Mouse (Mus musculus): ENCODE results near the gene Tm7sf2. TPM values are rescaled to one million over a fixed set of nuclear protein-coding genes. Genes with fewer than 3 reads are reported as not detected.

The Tm7sf2 gene
- 21.7 and 24.6 TPM in 2 replicates for polyA plus RNA-seq (2015; fragmentation: Nextera tagmentation; extraction: Ambion mirVana)

DNA sequence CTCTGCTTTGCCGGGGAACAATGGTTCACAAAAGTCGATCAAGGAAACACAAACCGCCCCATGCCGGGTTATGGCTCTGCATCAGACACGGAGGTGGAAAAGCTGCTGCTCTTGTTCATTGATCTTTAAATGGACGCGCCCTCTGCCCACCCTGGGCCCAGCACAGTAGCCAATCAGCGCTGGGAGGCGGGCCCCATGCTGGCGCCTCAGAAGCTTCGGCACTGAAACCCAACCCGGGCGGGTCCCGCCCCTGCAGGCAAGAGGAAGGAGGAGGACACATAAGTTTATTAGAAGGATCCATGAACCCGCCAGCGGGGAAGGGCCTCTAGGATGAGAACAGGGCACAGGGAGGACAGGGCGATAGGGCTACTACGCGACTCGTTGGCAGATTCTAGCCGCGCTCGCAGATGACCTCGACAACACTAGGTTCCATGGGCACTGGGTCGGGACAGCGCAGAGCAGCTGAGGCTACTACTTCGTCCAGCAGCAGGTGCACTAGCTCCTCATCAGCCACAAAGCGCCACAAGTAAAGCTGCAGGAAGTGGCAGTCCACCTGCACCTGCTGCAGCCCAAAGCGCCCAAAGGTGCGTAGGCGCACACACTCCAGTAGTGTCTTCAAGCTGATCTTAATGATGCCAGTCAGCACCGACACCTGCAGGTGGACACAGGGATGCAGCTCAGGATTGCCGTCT lies at the start of gene Tm7sf2:
Tm7sf2 (minus strand) TSS at position 650 of the 692 bp plus-strand sequence.
- peak; percentile 91 for ATAC-seq (ENCODE audit: insufficient number of reproducible peaks, low FRiP score, low TSS enrichment, low read depth)
- Histone ChIP-seq H3K4me1 (peaks cover 28% of the 10 kb centered on the region), H3K27ac (replicated peaks) (peak within 1 kb of the TSS; percentile 76), H3K36me3 (peaks cover 37% of the 10 kb centered on the region), H3K9me3 (replicated peaks) (no peaks in the 10 kb centered on the region), H3K27me3 (no peaks in the 10 kb centered on the region), H3K9ac (peak within 1 kb of the TSS; percentile 42), H3K4me2 (replicated peaks) (peak within 1 kb of the TSS; percentile 96), H3K4me3 (replicated peaks) (peak within 1 kb of the TSS; percentile 49)
- WGBS, result 10% methylated on average over 33 of the region's 33 CpGs

DNA sequence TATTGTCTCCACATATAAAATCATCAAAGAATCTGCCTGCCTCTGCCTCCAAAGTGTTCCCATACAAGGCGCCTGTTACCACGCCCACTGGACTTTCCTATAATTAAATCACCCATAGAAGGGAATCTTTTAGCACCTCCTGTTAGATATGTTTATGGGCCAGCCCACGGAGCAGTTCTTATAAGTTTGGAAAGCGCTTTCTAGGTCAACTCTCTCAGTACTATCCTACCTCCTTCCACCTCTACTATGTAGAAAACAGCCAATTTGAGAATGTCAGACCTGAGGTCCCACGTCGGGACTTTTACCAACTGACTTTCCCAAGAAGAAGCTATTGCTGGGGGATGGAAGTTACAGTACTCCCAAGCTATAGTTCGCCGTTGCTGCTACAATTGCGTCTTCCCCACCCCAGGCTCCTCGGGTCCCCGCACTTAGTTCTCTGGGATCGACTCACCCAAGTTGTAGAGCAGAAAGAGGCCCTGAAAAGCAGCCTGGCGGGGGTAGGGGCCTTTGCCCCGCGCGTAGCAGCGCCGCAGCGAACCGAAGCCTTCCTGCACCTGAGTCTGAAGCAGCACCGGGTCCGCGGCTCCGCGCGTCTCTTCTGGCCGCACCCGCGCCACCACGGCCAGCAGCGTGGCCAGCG lies 49.3 kb upstream of the Tm7sf2 start:
- peaks cover 35% of the 10 kb centered on the region for H3K36me3 ChIP-seq
- 4% methylated on average over 32 of the region's 32 CpGs for WGBS
- H3K4me1 ChIP-seq, result peaks cover 25% of the 10 kb centered on the region
- ATAC-seq (ENCODE audit: insufficient number of reproducible peaks, low FRiP score, low TSS enrichment, low read depth), result no peak; the same call in 1 of the 2 replicates
- H3K4me2 ChIP-seq (replicated peaks), result peak overlapping the region; percentile 82
- peak overlapping the region; percentile 73 for H3K4me3 ChIP-seq (replicated peaks)
- no peaks in the 10 kb centered on the region for H3K9me3 ChIP-seq (replicated peaks)
- peak overlapping the region; percentile 97 for H3K27ac ChIP-seq (replicated peaks)
- no peaks in the 10 kb centered on the region for H3K27me3 ChIP-seq
- H3K9ac ChIP-seq, result peak overlapping the region; percentile 72

DNA sequence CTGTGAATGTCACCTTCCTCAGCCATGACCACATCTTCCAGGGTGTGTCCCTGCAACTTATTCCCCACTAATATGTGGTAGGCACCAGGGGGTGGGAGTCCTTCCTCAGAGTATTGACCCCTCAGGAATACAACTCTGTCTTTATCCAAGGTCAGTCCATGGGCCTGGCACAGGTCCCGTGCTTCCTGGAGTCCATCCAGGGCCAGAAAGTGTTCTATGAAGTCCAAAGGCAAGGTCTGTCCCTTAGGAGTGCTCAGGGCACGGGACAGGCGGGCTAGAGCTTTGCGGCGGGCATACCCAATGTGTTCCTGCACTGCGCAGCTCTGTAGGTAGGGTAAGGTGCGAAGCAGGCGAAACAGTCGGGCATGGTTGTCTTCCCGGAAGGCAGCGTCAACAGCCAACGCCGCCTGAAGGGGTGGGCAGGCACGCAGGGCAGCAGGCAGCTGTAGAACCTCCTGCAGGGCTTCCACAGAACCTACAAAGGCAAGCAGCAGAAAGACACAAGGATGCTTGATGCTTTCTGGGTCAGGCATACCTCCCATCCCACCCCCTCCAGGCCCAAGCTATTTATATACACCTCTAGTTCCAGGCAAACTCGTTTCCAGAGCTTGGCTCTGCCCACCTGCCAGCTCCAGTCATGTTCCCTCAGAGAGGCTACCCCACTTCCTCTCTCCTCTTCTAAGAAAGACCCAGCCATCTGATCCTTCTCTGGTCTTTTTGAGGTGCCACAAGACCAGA lies 48.1 kb upstream of the Tm7sf2 start:
- Histone ChIP-seq H3K36me3 (peaks cover 34% of the 10 kb centered on the region), H3K4me3 (replicated peaks) (peak overlapping the region; percentile 73; the same call in 1 of the 2 replicates), H3K9me3 (replicated peaks) (no peaks in the 10 kb centered on the region), H3K27ac (replicated peaks) (no peak overlapping the region), H3K9ac (no peak overlapping the region), H3K4me1 (peaks cover 25% of the 10 kb centered on the region), H3K4me2 (replicated peaks) (peak overlapping the region; percentile 82; the same call in 1 of the 2 replicates), H3K27me3 (no peaks in the 10 kb centered on the region)
- 89% methylated on average over 15 of the region's 15 CpGs for WGBS
- ATAC-seq (ENCODE audit: insufficient number of reproducible peaks, low FRiP score, low TSS enrichment, low read depth), result no peak

DNA sequence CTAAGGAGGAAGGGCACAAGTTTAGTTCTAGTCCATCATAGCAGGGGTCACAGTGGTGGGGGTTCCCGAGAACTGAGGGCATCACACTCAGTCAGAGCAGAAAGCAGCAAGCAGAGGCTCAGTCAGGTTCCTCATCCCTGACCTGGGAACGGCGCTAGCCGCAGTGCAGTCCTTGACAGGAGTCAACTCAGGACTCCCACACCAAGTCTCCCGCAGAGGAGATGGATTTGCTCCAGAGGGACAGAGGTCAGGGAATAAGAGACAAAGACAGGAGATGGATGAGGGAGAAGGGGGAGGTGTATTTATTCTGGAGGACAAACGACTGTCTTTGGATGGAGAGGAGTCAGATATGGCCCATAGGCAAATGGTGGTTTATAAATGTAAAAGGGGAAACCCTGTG lies 44.9 kb upstream of the Tm7sf2 start:
- WGBS, result 74% methylated on average over 6 of the region's 6 CpGs
- no peak overlapping the region for H3K4me3 ChIP-seq (replicated peaks)
- peaks cover 18% of the 10 kb centered on the region for H3K4me1 ChIP-seq
- H3K9me3 ChIP-seq (replicated peaks), result no peaks in the 10 kb centered on the region
- no peak overlapping the region for H3K4me2 ChIP-seq (replicated peaks)
- no peak overlapping the region for H3K9ac ChIP-seq
- H3K27ac ChIP-seq (replicated peaks), result no peak overlapping the region
- H3K36me3 ChIP-seq, result peaks cover 25% of the 10 kb centered on the region
- ATAC-seq (ENCODE audit: insufficient number of reproducible peaks, low FRiP score, low TSS enrichment, low read depth), result no peak
- H3K27me3 ChIP-seq, result no peaks in the 10 kb centered on the region

DNA sequence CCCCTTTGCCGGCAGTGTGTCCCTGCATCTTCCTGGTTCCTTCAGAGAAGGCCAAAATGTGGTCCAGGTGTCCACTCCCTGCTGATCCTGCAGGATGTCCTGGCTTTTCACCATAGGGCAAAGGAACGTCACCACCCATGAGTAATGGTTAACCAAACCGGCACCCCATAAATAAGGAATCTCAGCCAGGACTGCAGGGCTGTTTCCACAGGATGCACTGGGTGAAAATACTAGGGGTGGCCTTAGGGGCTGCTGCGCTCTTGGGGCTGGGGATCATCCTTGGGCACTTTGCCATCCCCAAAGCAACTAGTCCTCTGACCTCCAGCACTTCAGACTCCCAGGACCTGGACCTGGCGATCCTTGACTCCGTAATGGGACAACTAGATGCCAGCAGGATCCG lies 37.4 kb upstream of the Tm7sf2 start, which contains the start of gene Naaladl1:
Naaladl1 (plus strand) TSS at position 197 of the 400 bp plus-strand sequence.
- H3K27ac ChIP-seq (replicated peaks), result no peak within 1 kb of the TSS
- H3K27me3 ChIP-seq, result no peaks in the 10 kb centered on the region
- H3K4me1 ChIP-seq, result no peaks in the 10 kb centered on the region
- H3K4me2 ChIP-seq (replicated peaks), result no peak within 1 kb of the TSS
- H3K4me3 ChIP-seq (replicated peaks), result no peak within 1 kb of the TSS
- no peaks in the 10 kb centered on the region for H3K9me3 ChIP-seq (replicated peaks)
- no peak within 1 kb of the TSS for H3K9ac ChIP-seq
- ATAC-seq (ENCODE audit: insufficient number of reproducible peaks, low FRiP score, low TSS enrichment, low read depth), result no peak
- 88% methylated on average over 7 of the region's 7 CpGs for WGBS
- H3K36me3 ChIP-seq, result no peaks in the 10 kb centered on the region

DNA sequence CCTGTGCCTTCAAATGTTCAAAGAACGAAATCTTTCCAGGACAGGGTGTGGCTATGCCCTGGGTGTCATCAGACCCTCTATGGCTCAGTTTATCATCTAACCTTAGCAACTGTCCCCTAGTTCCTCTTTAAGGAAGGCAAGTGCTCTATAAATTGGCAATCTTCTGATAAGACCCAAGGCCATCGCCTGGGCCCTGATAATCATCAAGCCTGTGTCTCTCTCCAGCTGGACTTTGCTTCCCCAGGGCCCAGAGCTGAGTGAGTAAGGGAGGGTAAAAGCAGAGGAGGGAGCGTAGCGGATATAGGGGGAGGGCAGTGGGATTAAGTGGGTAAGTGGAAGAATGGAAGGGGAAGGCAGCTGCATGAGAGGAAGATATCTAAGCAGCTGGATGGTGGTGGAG lies 36.3 kb upstream of the Tm7sf2 start:
- ATAC-seq (ENCODE audit: insufficient number of reproducible peaks, low FRiP score, low TSS enrichment, low read depth), result no peak
- H3K27me3 ChIP-seq, result no peaks in the 10 kb centered on the region
- WGBS, result 74% methylated on average over 4 of the region's 4 CpGs
- no peak overlapping the region for H3K27ac ChIP-seq (replicated peaks)
- no peak overlapping the region for H3K4me2 ChIP-seq (replicated peaks)
- no peak overlapping the region for H3K9ac ChIP-seq
- no peaks in the 10 kb centered on the region for H3K36me3 ChIP-seq
- H3K4me1 ChIP-seq, result no peaks in the 10 kb centered on the region
- H3K4me3 ChIP-seq (replicated peaks), result no peak overlapping the region
- no peaks in the 10 kb centered on the region for H3K9me3 ChIP-seq (replicated peaks)

DNA sequence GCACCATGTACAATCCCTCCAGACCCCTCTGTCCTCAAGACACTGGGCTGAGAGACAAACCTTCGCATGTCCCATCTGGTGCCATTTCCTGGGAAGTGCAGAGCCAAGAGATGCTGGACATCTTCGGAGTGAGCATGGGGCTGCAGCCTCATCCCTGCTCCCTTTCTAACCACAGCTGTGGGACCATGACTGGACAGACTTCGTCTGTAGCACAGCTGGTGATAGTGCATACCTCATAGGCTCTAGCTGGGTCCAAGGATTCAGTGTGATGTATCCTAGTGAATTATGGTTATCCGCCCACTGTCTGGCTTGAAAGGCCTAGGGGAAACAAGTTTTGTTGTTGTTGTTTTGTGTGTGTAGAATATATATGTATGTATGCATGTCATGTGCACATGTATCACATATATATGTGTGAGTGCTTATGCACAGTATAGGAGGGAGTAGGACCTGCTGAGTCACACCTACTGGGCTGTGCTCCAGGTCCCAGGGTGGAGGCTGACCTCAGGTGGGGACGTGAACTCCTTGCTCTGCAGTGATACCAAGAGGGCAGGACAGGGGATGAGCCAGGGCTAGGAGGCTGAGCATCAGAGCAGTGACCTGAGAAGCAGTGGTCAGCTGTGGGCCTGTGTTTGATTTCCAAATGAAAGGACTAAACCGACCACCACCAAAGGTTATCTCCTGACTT lies 34.1 kb upstream of the Tm7sf2 start:
- H3K4me1 ChIP-seq, result no peaks in the 10 kb centered on the region
- H3K4me3 ChIP-seq (replicated peaks), result no peak overlapping the region
- no peaks in the 10 kb centered on the region for H3K27me3 ChIP-seq
- H3K27ac ChIP-seq (replicated peaks), result no peak overlapping the region
- no peak for ATAC-seq (ENCODE audit: insufficient number of reproducible peaks, low FRiP score, low TSS enrichment, low read depth)
- H3K9me3 ChIP-seq (replicated peaks), result no peaks in the 10 kb centered on the region
- no peak overlapping the region for H3K4me2 ChIP-seq (replicated peaks)
- WGBS, result 71% methylated on average over 6 of the region's 6 CpGs
- H3K36me3 ChIP-seq, result 0 out of 2 replicates have a peak, but pooled peaks cover 5% of the 10 kb centered on the region
- H3K9ac ChIP-seq, result no peak overlapping the region

DNA sequence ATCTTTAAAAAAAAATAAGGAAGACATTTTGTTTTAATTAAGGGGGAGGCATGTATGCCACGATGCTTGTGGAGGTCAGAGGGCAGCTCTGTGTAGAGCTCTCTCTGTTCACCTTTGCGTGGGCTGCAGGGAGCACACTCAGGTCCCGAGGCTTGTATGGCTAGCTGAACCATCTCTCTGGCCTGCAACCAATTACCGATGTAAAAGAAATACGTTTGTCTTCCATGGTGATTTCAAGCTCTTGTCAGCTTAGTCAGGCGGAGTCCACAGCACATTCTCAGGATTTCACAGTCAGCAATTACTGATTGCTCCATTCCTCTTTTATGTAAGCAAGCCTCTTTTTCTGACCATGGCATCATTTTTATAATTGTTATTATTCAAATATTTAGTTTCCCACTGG lies 33.0 kb upstream of the Tm7sf2 start:
- no peak overlapping the region for H3K9ac ChIP-seq
- H3K27ac ChIP-seq (replicated peaks), result no peak overlapping the region
- no peaks in the 10 kb centered on the region for H3K4me1 ChIP-seq
- no peak overlapping the region for H3K4me2 ChIP-seq (replicated peaks)
- ATAC-seq (ENCODE audit: insufficient number of reproducible peaks, low FRiP score, low TSS enrichment, low read depth), result no peak
- no peaks in the 10 kb centered on the region for H3K27me3 ChIP-seq
- WGBS, result 30% methylated on average over 6 of the region's 6 CpGs
- H3K36me3 ChIP-seq, result 0 out of 2 replicates have a peak, but pooled peaks cover 5% of the 10 kb centered on the region
- H3K9me3 ChIP-seq (replicated peaks), result no peaks in the 10 kb centered on the region
- H3K4me3 ChIP-seq (replicated peaks), result no peak overlapping the region

DNA sequence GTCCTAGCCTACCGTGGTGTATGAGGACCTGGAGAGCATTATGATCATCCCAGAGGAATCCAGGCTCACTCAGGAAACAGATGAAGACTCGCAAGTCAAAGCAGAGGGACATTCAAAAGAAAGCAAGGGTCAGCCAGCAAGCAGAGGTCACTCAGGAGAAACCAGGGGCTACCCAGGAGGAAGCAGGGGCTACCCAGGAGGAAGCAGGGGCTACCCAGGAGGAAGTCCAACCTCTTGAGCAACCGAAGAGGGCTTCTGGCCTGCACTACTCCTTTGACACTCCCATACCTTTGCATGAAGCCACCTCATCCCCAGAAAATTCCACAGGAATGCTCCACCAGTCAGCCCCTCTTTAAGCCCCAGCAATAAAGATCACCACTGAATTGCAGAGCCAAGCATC lies 29.7 kb upstream of the Tm7sf2 start:
- no peak overlapping the region for H3K9ac ChIP-seq
- H3K4me2 ChIP-seq (replicated peaks), result no peak overlapping the region
- H3K27me3 ChIP-seq, result no peaks in the 10 kb centered on the region
- 83% methylated on average over 3 of the region's 3 CpGs for WGBS
- no peaks in the 10 kb centered on the region for H3K9me3 ChIP-seq (replicated peaks)
- peaks cover 22% of the 10 kb centered on the region; the same call in 1 of the 2 replicates for H3K36me3 ChIP-seq
- no peak overlapping the region for H3K4me3 ChIP-seq (replicated peaks)
- no peak overlapping the region for H3K27ac ChIP-seq (replicated peaks)
- no peak for ATAC-seq (ENCODE audit: insufficient number of reproducible peaks, low FRiP score, low TSS enrichment, low read depth)
- no peaks in the 10 kb centered on the region for H3K4me1 ChIP-seq

DNA sequence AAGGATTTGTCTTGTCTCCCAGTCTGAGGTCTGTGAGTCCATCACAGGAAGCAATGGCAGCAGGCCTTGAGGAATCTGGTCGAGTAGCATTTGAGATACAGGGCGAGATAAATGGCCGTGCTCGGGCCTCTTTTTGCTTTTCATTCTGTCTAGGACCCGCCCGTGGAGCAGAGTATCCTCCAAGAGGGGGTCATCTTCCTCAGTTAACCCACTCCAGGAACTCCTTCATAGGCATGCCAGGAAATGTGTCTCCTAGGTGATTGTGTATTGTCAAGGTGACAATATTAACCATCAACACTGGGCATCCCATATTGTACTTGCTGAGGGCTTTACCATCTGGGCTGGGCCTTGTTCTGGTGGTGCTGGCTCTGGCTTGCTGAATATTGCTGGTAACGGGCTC lies 25.9 kb upstream of the Tm7sf2 start, which contains the start of gene AC131692.1:
AC131692.1 (plus strand) TSS at position 301 of the 400 bp plus-strand sequence.
- Histone ChIP-seq H3K36me3 (peaks cover 56% of the 10 kb centered on the region), H3K9ac (no peak within 1 kb of the TSS)

DNA sequence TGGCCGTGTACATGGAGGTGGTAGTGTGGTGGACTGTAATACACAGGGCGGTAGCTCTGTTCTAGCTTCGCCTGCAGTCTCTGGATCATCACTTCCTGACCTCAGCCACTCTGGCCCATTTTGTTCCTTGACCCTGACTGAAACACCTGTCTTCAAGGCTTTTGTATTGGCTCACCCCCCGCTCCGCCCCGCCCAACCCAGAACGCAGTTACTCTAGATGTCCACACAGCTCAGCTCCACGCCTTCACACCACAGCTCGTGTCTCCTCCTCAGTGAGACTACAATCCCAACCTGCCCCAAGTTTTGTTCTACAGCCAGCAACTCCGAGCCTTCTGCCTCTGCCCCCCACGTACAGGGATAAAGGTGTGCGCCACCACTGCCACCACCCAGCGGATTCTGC lies 20.7 kb upstream of the Tm7sf2 start:
- Histone ChIP-seq H3K4me2 (replicated peaks) (no peak overlapping the region), H3K9ac (no peak overlapping the region), H3K27ac (replicated peaks) (no peak overlapping the region), H3K36me3 (peaks cover 50% of the 10 kb centered on the region), H3K4me3 (replicated peaks) (no peak overlapping the region), H3K4me1 (peaks cover 17% of the 10 kb centered on the region), H3K9me3 (replicated peaks) (no peaks in the 10 kb centered on the region), H3K27me3 (no peaks in the 10 kb centered on the region)
- 94% methylated on average over 13 of the region's 13 CpGs for WGBS
- no peak for ATAC-seq (ENCODE audit: insufficient number of reproducible peaks, low FRiP score, low TSS enrichment, low read depth)

More for the DNA sequence above, 25.9 kb upstream of the Tm7sf2 start, which contains the start of gene AC131692.1:
- 92% methylated on average over 7 of the region's 7 CpGs for WGBS
- H3K9me3 ChIP-seq (replicated peaks), result no peaks in the 10 kb centered on the region
- no peaks in the 10 kb centered on the region for H3K4me1 ChIP-seq
- no peak for ATAC-seq (ENCODE audit: insufficient number of reproducible peaks, low FRiP score, low TSS enrichment, low read depth)
- no peak within 1 kb of the TSS for H3K4me3 ChIP-seq (replicated peaks)
- H3K4me2 ChIP-seq (replicated peaks), result no peak within 1 kb of the TSS
- H3K27me3 ChIP-seq, result no peaks in the 10 kb centered on the region
- no peak within 1 kb of the TSS for H3K27ac ChIP-seq (replicated peaks)
